Mouse (Mus musculus): ENCODE measurements at regions not wholly inside any gene's neighbourhood (a gene's known extent, or its start where the extent isn't known, plus 50 kb on each side); places are given as distances from the start of the nearest gene placed in this dataset.

GRCm38 (mm10) chr2:8562948-8563347 lies 1053.6 kb upstream of the Celf2 start:
- ATAC-seq (no peak), DNase-seq (no peak)
- Histone ChIP-seq H3K27me3 (ENCODE audit: insufficient read depth, low read length) (no peaks in the 10 kb centered on the region), H3K27ac (ENCODE audit: low read depth) (no peak overlapping the region), H3K36me3 (replicated peaks; ENCODE audit: insufficient read depth, low read length) (no peaks in the 10 kb centered on the region), H3K9ac (replicated peaks) (no peak overlapping the region), H3K4me3 (ENCODE audit: low read depth, low read length) (no peak overlapping the region), H3K4me2 (ENCODE audit: low read depth, low read length) (no peak overlapping the region), H3K4me1 (ENCODE audit: insufficient read depth) (no peaks in the 10 kb centered on the region), H3K9me3 (ENCODE audit: low read length) (no peaks in the 10 kb centered on the region)
- no peak for TF ChIP-seq EP300 (IDR thresholded peaks at IDR 0.05; ENCODE audit: low read depth)
- TF ChIP-seq CTCF (IDR thresholded peaks at IDR 0.05; ENCODE audit: low read depth): no peak
- 70% methylated on average over 6 of the region's 6 CpGs for WGBS (ENCODE audit: insufficient replicate concordance)

GRCm38 (mm10) chr2:8546116-8546515 lies 1036.8 kb upstream of the Celf2 start:
- no peak overlapping the region for H3K9ac ChIP-seq (replicated peaks)
- no peak for DNase-seq
- no peak overlapping the region for H3K27ac ChIP-seq (ENCODE audit: low read depth)
- ATAC-seq: no peak
- no peak overlapping the region for H3K4me3 ChIP-seq (ENCODE audit: low read depth, low read length)
- no peak for TF ChIP-seq EP300 (IDR thresholded peaks at IDR 0.05; ENCODE audit: low read depth)
- no peak for TF ChIP-seq CTCF (IDR thresholded peaks at IDR 0.05; ENCODE audit: low read depth)
- no peaks in the 10 kb centered on the region for H3K9me3 ChIP-seq (ENCODE audit: low read length)
- H3K36me3 ChIP-seq (replicated peaks; ENCODE audit: insufficient read depth, low read length): no peaks in the 10 kb centered on the region
- no peaks in the 10 kb centered on the region for H3K4me1 ChIP-seq (ENCODE audit: insufficient read depth)
- no peaks in the 10 kb centered on the region for H3K27me3 ChIP-seq (ENCODE audit: insufficient read depth, low read length)
- no peak overlapping the region for H3K4me2 ChIP-seq (ENCODE audit: low read depth, low read length)

- H3K9me3 ChIP-seq (ENCODE audit: low read length): no peaks in the 10 kb centered on the region
- no peak overlapping the region for H3K4me2 ChIP-seq (ENCODE audit: low read depth, low read length)
- no peaks in the 10 kb centered on the region for H3K4me1 ChIP-seq (ENCODE audit: insufficient read depth)
- ATAC-seq: no peak
- H3K9ac ChIP-seq (replicated peaks): no peak overlapping the region
- no peak for TF ChIP-seq EP300 (IDR thresholded peaks at IDR 0.05; ENCODE audit: low read depth)
- no peak for TF ChIP-seq CTCF (IDR thresholded peaks at IDR 0.05; ENCODE audit: low read depth)
- no peak overlapping the region for H3K4me3 ChIP-seq (ENCODE audit: low read depth, low read length)
- DNase-seq: no peak
- H3K36me3 ChIP-seq (replicated peaks; ENCODE audit: insufficient read depth, low read length): no peaks in the 10 kb centered on the region
- WGBS (ENCODE audit: insufficient replicate concordance): 13% methylated on average over 1 of the region's 1 CpGs
- no peaks in the 10 kb centered on the region for H3K27me3 ChIP-seq (ENCODE audit: insufficient read depth, low read length)
- no peak overlapping the region for H3K27ac ChIP-seq (ENCODE audit: low read depth)
These were observed 1027.5 kb upstream of the Celf2 start for GRCm38 (mm10) chr2:8536842-8537241.

GRCm38 (mm10) chr2:8498466-8498865 lies 989.1 kb upstream of the Celf2 start:
- Histone ChIP-seq H3K27ac (ENCODE audit: low read depth) (no peak overlapping the region), H3K27me3 (ENCODE audit: insufficient read depth, low read length) (no peaks in the 10 kb centered on the region), H3K4me3 (ENCODE audit: low read depth, low read length) (no peak overlapping the region), H3K36me3 (replicated peaks; ENCODE audit: insufficient read depth, low read length) (no peaks in the 10 kb centered on the region), H3K9me3 (ENCODE audit: low read length) (no peaks in the 10 kb centered on the region), H3K4me1 (ENCODE audit: insufficient read depth) (no peaks in the 10 kb centered on the region), H3K4me2 (ENCODE audit: low read depth, low read length) (no peak overlapping the region), H3K9ac (replicated peaks) (no peak overlapping the region)
- no peak for TF ChIP-seq EP300 (IDR thresholded peaks at IDR 0.05; ENCODE audit: low read depth)
- no peak for TF ChIP-seq CTCF (IDR thresholded peaks at IDR 0.05; ENCODE audit: low read depth)
- ATAC-seq (no peak), DNase-seq (no peak)
- WGBS (ENCODE audit: insufficient replicate concordance): 32% methylated on average over 1 of the region's 1 CpGs

- H3K9ac ChIP-seq (replicated peaks): no peak overlapping the region
- 65% methylated on average over 6 of the region's 6 CpGs for WGBS (ENCODE audit: insufficient replicate concordance)
- no peak overlapping the region for H3K4me2 ChIP-seq (ENCODE audit: low read depth, low read length)
- H3K4me3 ChIP-seq (ENCODE audit: low read depth, low read length): no peak overlapping the region
- H3K36me3 ChIP-seq (replicated peaks; ENCODE audit: insufficient read depth, low read length): no peaks in the 10 kb centered on the region
- DNase-seq (no peak), ATAC-seq (no peak)
- H3K27me3 ChIP-seq (ENCODE audit: insufficient read depth, low read length): no peaks in the 10 kb centered on the region
- TF ChIP-seq EP300 (IDR thresholded peaks at IDR 0.05; ENCODE audit: low read depth) (no peak), CTCF (IDR thresholded peaks at IDR 0.05; ENCODE audit: low read depth) (no peak)
- no peaks in the 10 kb centered on the region for H3K9me3 ChIP-seq (ENCODE audit: low read length)
- H3K27ac ChIP-seq (ENCODE audit: low read depth): no peak overlapping the region
- H3K4me1 ChIP-seq (ENCODE audit: insufficient read depth): no peaks in the 10 kb centered on the region
These were observed 968.6 kb upstream of the Celf2 start for GRCm38 (mm10) chr2:8477827-8478528.

- Histone ChIP-seq H3K9ac (replicated peaks) (no peak overlapping the region), H3K27me3 (ENCODE audit: insufficient read depth, low read length) (no peaks in the 10 kb centered on the region), H3K4me1 (ENCODE audit: insufficient read depth) (no peaks in the 10 kb centered on the region), H3K27ac (ENCODE audit: low read depth) (no peak overlapping the region), H3K9me3 (ENCODE audit: low read length) (no peaks in the 10 kb centered on the region), H3K4me3 (ENCODE audit: low read depth, low read length) (no peak overlapping the region), H3K4me2 (ENCODE audit: low read depth, low read length) (no peak overlapping the region), H3K36me3 (replicated peaks; ENCODE audit: insufficient read depth, low read length) (no peaks in the 10 kb centered on the region)
- no peak for TF ChIP-seq CTCF (IDR thresholded peaks at IDR 0.05; ENCODE audit: low read depth)
- no peak for TF ChIP-seq EP300 (IDR thresholded peaks at IDR 0.05; ENCODE audit: low read depth)
- 79% methylated on average over 1 of the region's 1 CpGs for WGBS (ENCODE audit: insufficient replicate concordance)
- DNase-seq: no peak
- no peak for ATAC-seq
These were observed 961.2 kb upstream of the Celf2 start for GRCm38 (mm10) chr2:8470546-8470945.

- H3K36me3 ChIP-seq (replicated peaks; ENCODE audit: insufficient read depth, low read length): no peaks in the 10 kb centered on the region
- H3K9ac ChIP-seq (replicated peaks): no peak overlapping the region
- no peak overlapping the region for H3K4me2 ChIP-seq (ENCODE audit: low read depth, low read length)
- 60% methylated on average over 2 of the region's 2 CpGs for WGBS (ENCODE audit: insufficient replicate concordance)
- no peaks in the 10 kb centered on the region for H3K4me1 ChIP-seq (ENCODE audit: insufficient read depth)
- TF ChIP-seq CTCF (IDR thresholded peaks at IDR 0.05; ENCODE audit: low read depth) (no peak), EP300 (IDR thresholded peaks at IDR 0.05; ENCODE audit: low read depth) (no peak)
- ATAC-seq (no peak), DNase-seq (no peak)
- no peak overlapping the region for H3K4me3 ChIP-seq (ENCODE audit: low read depth, low read length)
- H3K9me3 ChIP-seq (ENCODE audit: low read length): no peaks in the 10 kb centered on the region
- no peaks in the 10 kb centered on the region for H3K27me3 ChIP-seq (ENCODE audit: insufficient read depth, low read length)
- H3K27ac ChIP-seq (ENCODE audit: low read depth): no peak overlapping the region
These were observed 959.6 kb upstream of the Celf2 start for GRCm38 (mm10) chr2:8468989-8469388.
